Mouse (Mus musculus) cerebellum, postnatal 36 days (tissue): ENCODE data around the gene Ltc4s.

Experiments used
- DNase-seq, 2 experiments: peaks; one replicate each; pipeline ENCODE4 v3.0.0; 2021 to 2022; ENCODE audit warnings: mixed read lengths in 2 of 2

Ltc4s gene

DNA sequence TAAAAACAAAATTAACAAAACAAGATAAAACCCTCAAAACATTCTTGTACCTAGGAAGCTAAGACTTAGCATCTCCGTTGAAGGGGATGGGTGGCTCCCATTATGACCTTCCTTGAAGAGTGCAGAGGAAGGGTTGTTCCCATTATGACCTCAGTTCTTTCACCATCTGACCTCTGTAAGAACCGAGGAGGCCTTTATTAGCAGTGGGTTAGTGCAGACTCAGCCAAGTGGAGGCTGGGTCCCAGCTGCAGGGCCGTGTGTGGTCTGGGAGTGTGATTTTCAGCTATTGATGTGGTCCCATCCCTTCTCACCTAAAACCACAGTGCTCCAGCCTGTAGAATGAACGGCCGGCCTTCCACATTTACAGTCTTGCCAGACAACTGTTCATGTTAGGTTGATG lies 6.9 kb upstream of the Ltc4s start:
- DNase-seq: no peak

DNA sequence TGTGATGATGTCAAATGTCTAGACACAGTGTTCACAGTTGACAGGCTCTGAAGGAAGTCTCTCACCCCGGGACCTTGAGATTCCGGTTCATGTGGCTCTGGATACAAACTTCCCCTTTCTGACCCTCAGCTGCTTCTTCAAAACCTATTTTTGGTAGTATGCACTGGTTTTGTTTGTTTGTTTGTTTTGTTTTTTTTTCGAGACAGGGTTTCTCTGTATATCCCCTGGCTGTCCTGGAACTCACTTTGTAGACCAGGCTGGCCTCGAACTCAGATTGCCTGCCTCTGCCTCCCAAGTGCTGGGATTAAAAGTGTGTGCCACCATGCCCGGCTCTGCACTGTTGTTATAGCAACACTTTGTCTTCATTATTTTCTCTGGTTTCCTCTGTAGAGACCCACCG lies 5.5 kb upstream of the Ltc4s start:
- DNase-seq: no peak

- DNase-seq: no peak
Measured at GRCm38 (mm10) chr11:50240235-50240911, 2.0 kb upstream of the Ltc4s start.

GRCm38 (mm10) chr11:50238821-50239791 lies 690 bp upstream of the Ltc4s start:
- DNase-seq: no peak

- no peak for DNase-seq
Measured at GRCm38 (mm10) chr11:50236937-50237835, 1.2 kb downstream of the Ltc4s start.

GRCm38 (mm10) chr11:50236540-50236936 lies 1.9 kb downstream of the Ltc4s start:
- peak; percentile 62 to 75 for DNase-seq

GRCm38 (mm10) chr11:50234606-50235005 lies 3.8 kb downstream of the Ltc4s start:
- no peak for DNase-seq

GRCm38 (mm10) chr11:50233993-50234392 lies 4.4 kb downstream of the Ltc4s start:
- no peak for DNase-seq

DNA sequence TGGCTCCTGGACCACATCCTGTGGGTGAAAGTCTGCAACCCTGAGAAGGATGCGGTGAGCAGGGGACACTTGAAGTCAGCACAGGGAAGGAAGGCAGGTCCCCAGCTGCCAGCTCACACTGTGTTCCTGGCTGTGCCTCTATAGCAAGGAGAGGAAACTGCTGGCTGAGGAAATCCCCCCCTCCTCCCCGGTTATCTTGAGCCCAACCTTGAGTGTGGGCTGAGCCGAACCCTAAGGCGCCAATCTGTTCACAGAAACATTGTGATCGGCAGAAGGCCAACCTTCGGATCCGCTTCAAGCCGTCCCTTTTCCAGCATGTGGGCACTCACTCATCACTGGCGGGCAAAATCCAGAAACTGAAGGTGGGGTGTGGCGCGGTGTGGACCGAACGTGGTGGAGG lies 5.4 kb downstream of the Ltc4s start:
- DNase-seq: no peak

DNA sequence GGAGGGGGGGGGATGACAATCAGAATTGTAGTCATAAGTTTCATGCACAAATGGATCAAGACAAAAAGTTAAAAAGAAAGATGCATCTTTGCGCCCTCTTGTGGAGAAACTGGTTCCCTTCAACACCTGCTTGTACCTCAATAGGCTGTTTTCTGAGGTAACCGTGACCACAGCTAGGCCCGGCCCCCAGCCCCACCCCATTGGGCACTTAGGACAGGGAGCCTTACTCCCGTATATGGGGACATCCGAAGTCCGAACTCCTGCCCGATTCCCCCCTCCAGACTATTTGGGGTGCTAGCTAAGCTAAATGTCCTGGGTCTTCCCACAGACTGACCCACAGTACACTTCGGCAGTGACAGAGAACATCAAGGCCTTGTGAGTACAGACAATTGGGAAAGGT lies 7.0 kb downstream of the Ltc4s start:
- DNase-seq: peak; percentile 62 to 77

GRCm38 (mm10) chr11:50230481-50231304 lies 7.7 kb downstream of the Ltc4s start:
- no peak for DNase-seq

- DNase-seq: peak; percentile 92 to 93
Measured at GRCm38 (mm10) chr11:50229252-50229910, 9.0 kb downstream of the Ltc4s start.

- DNase-seq: peak; percentile 71
Measured at GRCm38 (mm10) chr11:50228772-50229171, 9.6 kb downstream of the Ltc4s start.

- peak; percentile 79 to 82 for DNase-seq
Measured at GRCm38 (mm10) chr11:50227736-50228135, 10.7 kb downstream of the Ltc4s start.

DNA sequence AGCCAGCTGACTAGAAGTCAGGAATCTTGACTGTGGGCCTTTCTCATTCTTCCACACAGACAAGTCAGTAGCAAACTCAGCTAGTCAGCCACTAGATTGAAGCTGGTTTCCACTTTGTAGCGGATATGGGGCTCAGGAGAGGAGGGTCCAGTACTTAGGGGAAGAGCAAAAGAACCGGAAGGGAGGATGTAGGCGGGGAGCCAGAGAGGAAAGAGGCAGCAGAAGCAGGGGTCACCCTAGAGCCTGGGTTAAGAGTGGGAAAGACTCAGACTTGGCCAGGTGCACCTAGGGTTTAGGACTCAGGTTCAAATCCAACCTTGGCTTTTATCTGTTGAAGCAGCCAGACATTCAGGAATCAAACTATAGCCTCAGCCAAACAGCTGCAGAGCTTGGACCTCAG lies 11.2 kb downstream of the Ltc4s start:
- no peak for DNase-seq

- DNase-seq: no peak
Measured at GRCm38 (mm10) chr11:50226406-50226805, 12.0 kb downstream of the Ltc4s start.

DNA sequence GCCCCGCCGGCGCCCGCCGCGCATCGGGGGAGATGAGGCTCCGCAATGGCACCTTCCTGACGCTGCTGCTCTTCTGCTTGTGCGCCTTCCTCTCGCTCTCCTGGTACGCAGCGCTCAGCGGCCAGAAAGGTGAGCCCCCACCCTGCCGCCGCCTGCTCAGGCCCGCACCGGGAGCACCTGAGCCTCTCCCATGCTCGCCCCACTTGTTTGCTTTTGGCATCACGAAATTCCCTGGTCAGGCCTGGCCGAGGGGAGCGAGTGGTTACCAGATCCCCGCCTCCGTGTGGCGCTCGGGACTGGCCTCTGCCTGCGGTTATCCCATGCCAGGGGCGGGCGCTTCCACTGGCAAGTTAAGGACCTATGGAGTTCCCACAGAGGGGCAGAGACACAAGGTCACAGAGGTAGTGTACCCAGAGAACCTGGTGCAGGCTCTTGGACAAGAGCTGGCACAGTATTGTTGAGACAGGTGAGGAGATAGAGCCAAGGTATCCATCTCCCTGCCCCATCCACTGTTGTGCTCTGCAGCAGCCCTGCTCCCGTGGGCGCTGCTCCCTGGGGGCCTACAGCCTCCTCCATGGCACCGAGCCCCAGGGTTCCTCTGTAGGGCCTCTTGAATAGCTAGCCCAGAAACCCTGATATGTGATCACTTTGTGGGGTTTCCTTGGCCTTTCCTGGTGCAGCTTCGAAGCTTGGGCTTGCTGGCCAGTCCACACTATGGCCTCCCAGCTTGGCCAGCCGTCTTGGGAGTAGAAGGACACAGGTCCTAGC lies 12.6 kb downstream of the Ltc4s start:
- DNase-seq: peak; percentile 61 to 62

DNA sequence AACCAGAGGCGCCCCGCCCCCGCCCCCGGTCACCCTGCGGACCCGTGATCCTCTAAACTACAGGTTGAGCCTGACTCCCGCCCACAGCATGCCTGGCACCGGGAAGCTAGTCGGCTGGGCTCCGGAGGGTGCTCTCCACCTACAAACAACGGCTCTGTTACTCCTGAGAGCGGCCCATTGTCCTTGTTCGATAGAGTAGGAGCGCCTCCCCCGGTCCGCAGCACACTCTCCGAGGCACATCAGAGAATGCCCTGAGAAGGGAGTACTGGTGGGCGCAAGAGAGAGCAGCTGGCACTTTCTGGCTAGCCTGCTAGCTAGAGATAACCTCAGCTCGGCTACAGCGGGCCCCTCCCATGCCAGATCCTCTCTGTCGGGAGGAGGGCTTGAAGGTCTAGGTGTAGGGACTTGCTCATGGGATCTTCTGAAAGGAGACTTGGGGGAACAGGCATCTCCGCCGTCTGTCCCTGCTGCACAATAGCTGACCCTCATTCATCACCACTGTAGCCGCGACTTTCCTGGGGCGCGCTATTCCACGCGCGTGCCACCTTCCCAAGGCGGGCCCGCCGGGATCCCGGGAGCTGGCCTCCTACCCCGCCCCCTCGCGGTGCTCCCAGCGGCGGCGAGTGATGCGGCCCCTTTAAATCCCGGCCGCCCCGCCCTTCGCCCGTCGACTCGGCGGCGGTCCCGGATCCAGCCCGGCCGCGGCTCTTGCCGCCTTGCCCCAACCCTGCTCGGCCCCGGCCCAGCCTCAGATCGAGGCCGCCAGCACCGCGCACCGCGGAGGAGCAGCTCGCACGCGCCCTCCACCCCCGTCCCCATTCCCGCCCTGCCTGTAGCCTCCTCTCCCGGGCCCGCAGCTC lies 13.5 kb downstream of the Ltc4s start:
- peak; percentile 89 to 91 for DNase-seq
